Mouse (Mus musculus) gastrocnemius, adult 2 months (tissue): ENCODE measurements at regions not wholly inside any gene's neighbourhood (a gene's known extent, or its start where the extent isn't known, plus 50 kb on each side); places are given as distances from the start of the nearest gene placed in this dataset.
"Not testable (repeated sequence)": the region's sequence is repeated elsewhere in the genome, so short reads cannot be mapped to it uniquely, and the experiment has no call there.

Experiments used
- DNase-seq: peaks from one replicate; pipeline ENCODE4 v3.0.0; 2022
- H3K27ac ChIP-seq: fragments of 200-600 bp; 2 replicates; pipeline ENCODE4 v1.8.1; 2022; ENCODE audit warnings: mild to moderate bottlenecking
- H3K4me3 ChIP-seq: fragments of 200-600 bp; 2 replicates; pipeline ENCODE4 v1.8.1; 2022; ENCODE audit warnings: mild to moderate bottlenecking, moderate library complexity
- CTCF ChIP-seq: fragments of 200-600 bp; IDR thresholded peaks from 2 replicates; pipeline ENCODE4 v1.8.1; 2022; ENCODE audit warnings: antibody characterized with exemption, mild to moderate bottlenecking, moderate library complexity
- intact Hi-C: fragments of 180-260 bp; cut with DNase I; formaldehyde crosslinking; loops from one replicate; pipeline ENCODE4 v1.15.1; 2025

GRCm38 (mm10) chr14:71055480-71055879 is 455.8 kb upstream of the Fam160b2 start:
- Histone ChIP-seq H3K27ac (no peak overlapping the region), H3K4me3 (no peak overlapping the region)
- no peak for TF ChIP-seq CTCF
- DNase-seq, result no peak
- intact Hi-C loops, result no loop called here

DNA sequence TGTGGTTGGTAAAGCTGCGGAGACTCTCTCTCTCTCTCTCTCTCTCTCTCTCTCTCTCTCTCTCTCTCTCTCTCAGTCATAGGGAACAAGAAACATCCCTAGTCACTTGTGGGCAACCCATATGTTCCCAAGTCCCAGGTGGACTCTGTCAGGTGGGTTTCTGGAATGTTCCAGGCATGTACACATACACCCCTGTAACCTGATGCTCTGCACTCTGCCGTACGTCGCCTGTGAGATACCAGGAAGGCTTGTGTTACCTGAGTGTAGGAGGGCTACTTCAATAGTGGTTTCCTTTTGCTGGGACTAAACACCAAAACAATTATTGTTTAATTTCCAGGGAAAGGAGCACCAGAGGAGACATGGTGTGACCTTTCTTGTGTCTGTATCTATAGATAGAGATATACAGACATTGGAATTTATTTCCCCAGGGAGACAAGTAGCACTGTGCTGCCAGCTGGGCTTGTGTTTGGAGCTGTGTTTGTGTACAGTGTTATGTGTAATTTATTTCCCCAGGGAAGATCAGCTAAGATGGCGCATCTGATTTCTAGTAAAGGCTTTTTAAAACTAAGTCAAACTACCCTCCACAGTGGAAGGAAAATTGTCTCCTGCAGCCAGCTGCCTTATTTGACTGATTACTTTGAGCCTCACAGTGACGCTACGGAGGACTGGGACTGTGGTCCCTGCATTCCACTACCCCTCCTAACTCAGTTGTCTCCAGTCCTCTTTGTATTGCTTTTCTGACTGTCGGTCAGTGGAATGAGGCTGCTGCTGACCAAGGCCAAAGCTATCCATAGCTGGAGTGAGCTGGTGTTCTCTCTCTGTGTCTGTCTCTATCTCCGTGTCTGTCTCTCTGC is 454.4 kb upstream of the Fam160b2 start:
- no peak overlapping the region for H3K27ac ChIP-seq
- no peak overlapping the region for H3K4me3 ChIP-seq
- DNase-seq, result no peak
- TF ChIP-seq CTCF, result no peak
- intact Hi-C loops, result no loop called here

GRCm38 (mm10) chr14:71047096-71047495 is 447.5 kb upstream of the Fam160b2 start:
- no peak overlapping the region for H3K4me3 ChIP-seq
- no peak for DNase-seq
- no peak overlapping the region for H3K27ac ChIP-seq
- intact Hi-C loops, result no loop called here
- TF ChIP-seq CTCF, result no peak

- intact Hi-C loops, result not testable (repeated sequence)
Measured at GRCm38 (mm10) chr14:71043879-71044770, 444.5 kb upstream of the Fam160b2 start.

GRCm38 (mm10) chr14:71036620-71037019 is 437.0 kb upstream of the Fam160b2 start:
- DNase-seq, result no peak
- no peak for TF ChIP-seq CTCF
- intact Hi-C loops, result no loop called here
- H3K4me3 ChIP-seq, result no peak overlapping the region
- no peak overlapping the region for H3K27ac ChIP-seq

More at GRCm38 (mm10) chr14:71043879-71044770, 444.5 kb upstream of the Fam160b2 start:
- not testable (repeated sequence) for DNase-seq, H3K27ac ChIP-seq, H3K4me3 ChIP-seq

- Histone ChIP-seq H3K27ac (no peak overlapping the region), H3K4me3 (no peak overlapping the region)
- intact Hi-C loops, result no loop called here
- no peak for TF ChIP-seq CTCF
- DNase-seq, result no peak
Measured at GRCm38 (mm10) chr14:71033586-71033985, 434.0 kb upstream of the Fam160b2 start.

- H3K4me3 ChIP-seq, result no peak overlapping the region
- no peak for TF ChIP-seq CTCF
- intact Hi-C loops, result no loop called here
- DNase-seq, result no peak
- no peak overlapping the region for H3K27ac ChIP-seq
Measured at GRCm38 (mm10) chr14:71030164-71030880, 430.7 kb upstream of the Fam160b2 start.
